In genomic region chr7:35460971-35461370, GRCm38 (mm10) we compare ENCODE assay signal across 19 mouse cellular contexts. TPM values are rescaled to one million over a fixed set of nuclear protein-coding genes. Genes with fewer than 3 reads are reported as not detected.
"Had no signal": no experiment of that assay in that cellular context is flagged by ENCODE, and none has a peak within 500 bp of the region (broad histone marks: within the 10 kb centered on the region; RNA-seq: fewer than 3 reads in every experiment).

No protein-coding gene starts in this region.

- H3K27me3 ChIP-seq: neural tube, embryonic 12.5 days; neural tube, embryonic 13.5 days; neural tube, embryonic 15.5 days; stomach, embryonic 15.5 days had no signal

- DNase-seq: retina, postnatal 1 day; right cerebral cortex, adult 18-20 months; right cerebral cortex, postnatal 14 days; right cerebral cortex, postnatal 25 days; right cerebral cortex, postnatal 4 days; spleen, adult 18-20 months; thymus, adult 18-20 months; thymus, adult 2 months; thymus, postnatal 14 days; thymus, postnatal 25 days; thymus, postnatal 36 days; thymus, postnatal 4 days had no signal

- H3K9ac ChIP-seq: neural tube, embryonic 12.5 days; neural tube, embryonic 13.5 days; neural tube, embryonic 15.5 days; stomach, embryonic 15.5 days had no signal

- H3K9me3 ChIP-seq: neural tube, embryonic 12.5 days; neural tube, embryonic 13.5 days; neural tube, embryonic 15.5 days; stomach, embryonic 15.5 days had no signal

- H3K27ac ChIP-seq: neural tube, embryonic 12.5 days; neural tube, embryonic 13.5 days; neural tube, embryonic 15.5 days; stomach, embryonic 15.5 days had no signal

- H3K4me1 ChIP-seq: neural tube, embryonic 12.5 days; neural tube, embryonic 13.5 days; neural tube, embryonic 15.5 days; stomach, embryonic 15.5 days had no signal

- H3K4me2 ChIP-seq: neural tube, embryonic 12.5 days; neural tube, embryonic 13.5 days; neural tube, embryonic 15.5 days; stomach, embryonic 15.5 days had no signal

- H3K4me3 ChIP-seq: neural tube, embryonic 12.5 days; neural tube, embryonic 13.5 days; neural tube, embryonic 15.5 days; stomach, embryonic 15.5 days had no signal

- H3K36me3 ChIP-seq: neural tube, embryonic 12.5 days; neural tube, embryonic 13.5 days; neural tube, embryonic 15.5 days; stomach, embryonic 15.5 days had no signal

RNA-seq across cellular contexts. Expression of gene Slc7a9, which starts 12.4 kb away (rescaled TPM):
- total RNA-seq: neutrophil, adult 5-6 weeks had no signal
- polyA plus RNA-seq: neural tube, embryonic 12.5 days; neural tube, embryonic 13.5 days; neural tube, embryonic 14.5 days; neural tube, embryonic 15.5 days; thymus, postnatal 0 days had no signal
